Mouse (Mus musculus) retina, postnatal 1 day (tissue): ENCODE measurements around the gene Sbk2.

Source experiments
- DNase-seq: peaks from one replicate; pipeline ENCODE4 v3.0.0-alpha.2; 2012

The Sbk2 gene

DNA sequence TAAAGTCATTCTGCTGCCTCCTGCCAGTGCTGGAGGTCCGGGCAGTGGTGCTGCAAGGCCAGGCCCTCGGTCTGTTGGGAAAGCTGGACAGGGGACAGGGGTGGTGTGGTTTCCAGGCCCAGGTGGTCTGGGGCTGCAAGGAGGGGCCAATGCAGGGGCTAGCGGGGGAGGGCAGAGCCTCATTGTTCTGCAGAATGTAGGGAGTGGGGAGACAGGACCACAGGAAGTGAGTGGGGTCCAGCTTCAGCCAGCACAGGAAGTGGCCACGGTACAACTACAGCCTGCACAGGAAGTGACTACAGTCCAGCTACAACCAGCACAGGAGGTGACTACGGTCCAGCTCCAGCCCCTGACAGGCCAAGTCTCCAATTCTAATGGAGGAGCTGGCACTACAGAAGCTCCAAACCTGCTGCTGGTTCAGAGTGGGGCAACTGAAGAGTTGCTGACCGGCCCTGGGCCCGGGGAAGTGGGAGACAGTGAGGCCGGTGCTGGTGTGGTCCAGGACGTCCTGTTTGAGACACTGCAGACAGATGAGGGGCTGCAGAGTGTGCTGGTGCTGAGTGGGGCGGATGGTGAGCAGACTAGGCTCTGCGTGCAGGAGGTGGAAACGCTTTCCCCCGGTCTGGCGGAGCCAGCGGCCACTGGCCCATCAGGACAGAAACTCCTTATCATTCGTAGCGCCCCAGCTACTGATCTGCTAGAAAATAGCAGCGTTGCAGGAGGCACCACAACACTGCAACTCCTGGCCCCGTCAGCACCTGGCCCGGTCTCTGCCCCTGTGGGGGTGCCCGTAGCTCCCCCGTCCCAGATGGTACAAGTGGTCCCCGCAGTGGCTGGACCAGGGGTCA lies 43.0 kb downstream of the Sbk2 start:
- DNase-seq, result no peak

DNA sequence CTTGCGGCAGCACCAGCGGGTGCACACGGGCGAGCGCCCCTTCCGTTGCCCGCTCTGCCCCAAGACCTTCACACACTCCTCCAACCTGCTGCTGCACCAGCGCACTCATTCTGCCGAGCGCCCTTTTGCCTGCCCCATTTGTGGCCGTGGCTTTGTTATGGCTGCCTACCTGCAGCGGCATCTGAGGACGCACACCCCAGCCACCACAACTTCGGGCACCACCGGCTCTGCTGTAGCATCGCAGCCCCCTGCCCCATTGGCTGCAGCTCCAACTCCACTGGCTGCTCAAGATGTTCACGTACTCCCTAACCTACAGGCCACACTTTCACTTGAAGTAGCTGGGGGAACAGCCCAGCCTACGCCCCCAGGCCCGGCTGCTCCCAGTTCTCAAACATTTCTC lies 43.7 kb downstream of the Sbk2 start:
- DNase-seq, result no peak

DNA sequence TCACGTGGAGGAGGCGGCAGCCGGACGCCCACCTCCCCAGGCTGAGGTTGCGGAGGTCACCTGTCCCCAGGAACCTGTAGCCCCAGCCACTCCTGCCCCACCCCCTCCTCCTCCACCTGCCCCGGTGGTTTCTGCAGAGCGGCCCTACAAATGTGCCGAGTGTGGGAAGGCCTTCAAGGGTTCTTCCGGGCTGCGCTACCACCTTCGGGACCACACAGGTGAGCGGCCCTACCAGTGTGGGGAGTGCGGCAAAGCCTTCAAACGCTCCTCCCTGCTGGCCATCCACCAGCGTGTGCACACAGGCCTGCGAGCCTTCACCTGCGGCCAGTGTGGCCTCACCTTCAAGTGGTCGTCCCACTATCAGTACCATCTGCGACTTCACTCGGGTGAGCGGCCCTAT lies 44.2 kb downstream of the Sbk2 start:
- DNase-seq, result no peak

DNA sequence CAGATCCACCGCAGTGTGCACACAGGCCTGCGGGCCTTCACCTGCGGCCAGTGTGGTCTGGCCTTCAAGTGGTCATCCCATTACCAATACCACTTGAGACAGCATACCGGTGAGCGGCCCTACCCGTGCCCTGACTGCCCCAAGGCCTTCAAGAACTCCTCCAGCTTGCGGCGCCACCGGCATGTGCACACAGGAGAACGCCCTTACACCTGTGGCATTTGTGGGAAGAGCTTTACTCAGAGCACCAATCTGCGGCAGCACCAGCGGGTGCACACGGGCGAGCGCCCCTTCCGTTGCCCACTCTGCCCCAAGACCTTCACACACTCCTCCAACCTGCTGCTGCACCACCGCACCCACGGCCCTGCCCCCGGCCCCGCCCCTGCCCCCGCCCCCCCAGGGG lies 45.1 kb downstream of the Sbk2 start:
- no peak for DNase-seq

DNA sequence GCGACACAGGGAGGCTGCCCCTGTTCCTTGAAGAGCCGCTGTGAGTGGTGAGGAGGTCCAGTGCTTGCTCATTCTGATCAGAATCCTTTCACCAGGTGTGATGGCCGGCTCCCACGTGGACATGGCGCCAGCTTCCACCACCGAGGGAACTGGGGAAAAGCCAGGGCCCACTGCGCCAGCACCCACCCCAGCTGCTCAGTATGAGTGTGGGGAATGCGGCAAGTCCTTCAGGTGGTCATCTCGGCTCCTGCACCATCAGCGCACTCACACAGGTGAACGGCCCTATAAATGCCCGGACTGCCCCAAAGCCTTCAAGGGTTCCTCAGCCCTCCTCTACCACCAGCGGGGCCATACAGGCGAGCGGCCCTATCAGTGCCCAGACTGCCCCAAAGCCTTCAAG lies 45.5 kb downstream of the Sbk2 start:
- no peak for DNase-seq

DNA sequence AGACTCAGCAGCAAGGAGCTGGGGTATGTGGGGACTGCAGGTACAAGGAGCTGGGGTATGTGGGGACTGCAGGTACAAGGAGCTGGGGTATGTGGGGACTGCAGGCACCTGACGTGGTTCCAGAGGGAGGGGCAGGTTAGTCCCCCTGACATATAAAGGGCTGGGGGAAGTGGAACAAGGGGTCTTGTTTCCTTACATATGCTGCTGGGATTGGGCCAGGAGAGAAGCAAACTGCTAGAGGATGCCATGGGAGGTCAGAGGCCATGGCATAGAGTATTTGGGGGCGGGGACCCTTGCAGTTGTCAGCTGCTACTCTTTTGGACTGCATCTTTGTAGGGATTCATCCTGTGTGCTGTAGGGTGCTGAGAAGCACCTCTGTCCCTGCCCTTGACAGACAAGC lies 46.7 kb downstream of the Sbk2 start:
- no peak for DNase-seq

DNA sequence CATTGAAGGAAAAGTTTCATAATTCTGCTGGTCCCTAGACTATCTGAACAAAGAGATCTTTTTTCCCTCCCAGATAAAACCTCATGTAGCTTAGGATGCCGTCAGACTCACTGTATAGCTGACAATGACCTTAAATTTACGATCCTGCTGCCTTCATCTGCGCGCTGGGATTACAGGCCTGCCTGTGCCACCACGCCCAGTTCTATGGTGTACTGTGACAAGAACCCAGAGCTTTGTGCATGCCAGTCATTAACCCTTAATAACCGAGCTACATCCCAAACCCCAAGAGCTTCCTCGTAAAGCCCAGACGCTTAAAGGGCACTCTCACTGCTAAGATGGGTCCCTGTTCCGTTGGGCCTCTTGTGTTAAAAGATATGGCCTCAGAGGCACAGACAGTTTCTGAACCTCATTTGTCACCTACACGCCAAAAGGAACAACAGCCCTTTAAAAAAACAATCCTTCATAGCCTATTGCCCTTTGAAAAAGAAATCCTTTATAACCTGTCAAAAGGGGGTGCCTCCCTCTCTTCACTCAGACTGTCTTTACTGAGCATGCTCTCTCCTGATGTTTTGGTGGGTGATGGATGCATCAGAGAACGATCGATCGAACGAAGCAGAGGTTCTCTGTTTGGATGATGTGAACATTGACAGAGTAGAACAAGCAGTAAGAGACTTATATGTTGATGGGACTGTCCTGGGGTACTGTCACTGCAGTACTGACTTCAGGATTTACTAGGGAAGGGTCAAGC lies 48.4 kb downstream of the Sbk2 start:
- DNase-seq, result no peak

DNA sequence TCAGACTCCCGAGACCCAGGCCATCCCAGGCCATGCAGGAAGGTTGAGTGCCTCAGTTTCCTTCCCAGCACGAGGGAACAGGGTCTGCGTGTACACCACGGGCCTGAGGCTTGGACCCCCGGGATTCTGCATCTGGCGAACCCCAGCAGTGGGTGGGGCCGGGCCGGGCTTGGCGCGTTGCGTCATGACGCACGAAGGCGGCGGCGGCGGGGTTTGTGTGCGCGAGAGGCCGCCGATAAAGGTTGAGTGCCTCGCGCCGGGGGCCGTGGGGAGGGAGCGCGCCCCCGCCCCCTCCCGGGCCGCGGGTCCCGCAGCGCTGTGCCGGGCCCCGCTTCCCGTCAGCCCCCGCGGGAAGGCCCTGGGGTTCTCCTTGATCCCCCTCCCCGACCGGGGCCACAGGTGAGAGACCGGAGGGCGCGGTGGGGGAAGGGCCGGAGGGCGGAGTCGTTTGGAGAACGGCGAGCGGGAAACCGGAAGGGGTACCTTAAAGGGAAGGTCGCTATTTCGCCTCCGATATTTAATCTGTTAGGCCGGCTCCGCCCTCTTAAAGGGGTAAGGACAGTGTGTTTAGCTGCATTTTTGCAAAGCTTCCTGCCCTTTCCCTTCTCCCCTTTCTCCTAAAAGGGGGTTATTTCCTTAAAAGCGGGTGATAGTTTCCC lies 49.1 kb downstream of the Sbk2 start, which contains the start of gene Zfp628:
TSS of gene Zfp628 (plus strand) at position 211 of the 659 bp plus-strand sequence.
- peak; percentile 96 for DNase-seq

DNA sequence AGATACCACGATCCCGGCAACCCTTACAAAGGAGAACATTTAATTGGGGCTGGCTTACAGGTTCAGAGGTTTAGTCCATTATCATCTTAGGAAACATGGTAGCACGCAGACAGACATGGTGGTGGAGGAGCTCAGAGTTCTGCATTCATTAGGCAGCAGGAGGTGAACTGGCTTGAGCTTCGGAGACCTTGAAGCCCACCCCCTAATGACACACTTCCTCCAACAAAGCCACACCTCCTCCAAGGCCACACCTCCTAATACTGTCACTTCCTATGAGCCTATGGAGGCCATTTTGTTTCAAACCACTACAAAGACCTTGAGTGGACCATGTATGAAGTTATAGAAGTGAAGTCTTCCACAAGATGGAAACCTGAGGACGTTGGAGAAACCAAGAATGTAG lies 52.0 kb downstream of the Sbk2 start:
- DNase-seq, result peak; percentile 52

DNA sequence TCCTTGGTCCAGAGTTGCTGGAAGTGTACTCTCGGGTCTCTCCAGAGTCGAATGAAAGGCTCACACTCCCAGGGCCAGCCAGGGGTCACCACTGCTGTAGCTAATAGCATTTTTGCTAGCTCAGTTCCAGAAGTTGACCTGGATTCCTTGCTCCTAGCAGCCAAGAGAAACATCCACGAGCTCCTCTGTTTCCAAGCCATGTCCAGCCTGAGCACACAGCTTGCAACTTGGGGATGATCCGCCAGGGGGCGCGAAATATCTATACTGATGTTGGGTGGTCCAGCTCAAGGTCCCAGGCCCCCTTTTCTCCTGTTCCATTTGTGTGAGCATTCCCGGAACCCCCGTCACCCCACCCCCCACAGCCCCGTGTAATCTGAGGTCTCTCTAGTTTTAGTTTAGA lies 52.6 kb downstream of the Sbk2 start:
- peak; percentile 79 for DNase-seq

DNA sequence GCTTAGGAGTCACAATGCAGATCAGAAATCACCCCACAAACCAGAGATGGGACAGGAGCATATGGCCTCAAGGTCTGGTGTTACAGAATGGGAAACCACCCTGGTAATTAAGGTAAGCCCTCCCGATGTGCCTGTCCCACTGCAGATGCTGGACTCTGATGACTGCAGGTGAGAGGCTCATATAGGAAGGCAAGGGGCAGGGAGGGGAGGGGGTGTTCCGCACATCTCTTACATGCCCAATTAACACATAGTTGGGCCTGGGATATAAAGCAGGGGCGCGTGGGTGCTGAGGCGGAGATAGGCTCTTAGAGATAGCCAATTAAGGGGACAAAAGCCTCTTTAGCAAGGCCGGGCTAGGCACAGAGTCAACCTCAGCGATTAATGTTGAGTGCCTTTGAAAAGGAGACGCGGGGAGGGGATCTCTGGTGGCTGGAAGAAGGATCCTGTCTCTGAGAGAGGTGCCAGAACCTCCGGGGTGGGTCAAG lies 57.7 kb downstream of the Sbk2 start, which contains the start of gene Gm36210:
TSS of gene Gm36210 (minus strand) at position 51 of the 485 bp plus-strand sequence.
- peak; percentile 47 for DNase-seq

DNA sequence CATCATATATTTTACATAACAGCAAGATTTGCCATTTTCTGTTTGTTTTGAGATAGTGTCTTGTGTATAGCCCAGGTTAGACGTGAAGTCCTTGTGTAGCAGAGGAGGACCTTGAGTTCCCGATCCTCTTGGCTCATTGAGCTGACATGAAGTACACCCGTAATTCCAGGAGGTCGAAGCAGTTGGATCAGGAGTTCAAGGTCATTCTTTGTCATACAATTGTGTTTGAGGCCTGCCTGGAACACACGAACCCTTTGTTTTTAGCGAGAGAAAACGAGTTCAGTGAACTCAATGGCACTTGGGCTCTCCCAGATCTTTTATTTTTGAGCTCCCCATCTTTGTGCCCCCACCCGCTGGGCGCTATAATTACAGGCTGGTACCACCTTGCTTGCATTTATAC lies 61.8 kb downstream of the Sbk2 start:
- DNase-seq, result no peak

DNA sequence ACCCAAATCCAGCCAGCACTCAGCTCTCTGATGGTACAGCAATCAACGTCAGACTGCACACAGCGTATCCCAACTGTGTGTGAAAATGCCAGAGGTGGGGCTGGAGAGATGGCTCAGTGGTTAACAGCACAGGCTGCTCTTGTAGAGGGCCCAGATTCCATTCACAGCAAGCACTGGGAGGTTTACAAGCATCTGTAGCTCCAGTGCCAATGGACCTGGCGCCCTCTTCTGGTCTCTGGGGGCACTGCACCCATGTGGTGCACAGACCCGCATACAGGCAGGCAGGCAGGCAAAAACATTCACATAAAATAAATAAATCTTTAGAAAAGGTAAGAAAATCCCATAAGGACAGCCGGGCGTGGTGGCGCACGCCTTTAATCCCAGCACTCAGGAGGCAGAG lies 63.0 kb downstream of the Sbk2 start:
- DNase-seq, result peak; percentile 55

DNA sequence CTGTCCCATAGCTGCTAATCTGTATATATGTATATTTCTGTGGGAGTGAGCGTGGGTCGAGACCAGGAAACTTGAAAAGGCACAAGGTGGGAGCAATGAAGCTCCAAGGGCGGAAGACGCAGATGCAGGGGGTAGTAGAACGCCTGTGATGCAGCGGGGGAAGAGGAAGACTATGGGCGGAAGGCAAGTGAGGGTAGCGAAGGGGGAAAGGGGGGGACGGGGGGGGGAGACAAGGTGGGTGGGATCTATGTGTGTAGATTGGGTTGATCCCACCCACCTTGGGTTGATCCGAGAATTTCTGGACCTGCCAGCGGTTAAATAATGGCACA lies 63.7 kb downstream of the Sbk2 start:
- no peak for DNase-seq

DNA sequence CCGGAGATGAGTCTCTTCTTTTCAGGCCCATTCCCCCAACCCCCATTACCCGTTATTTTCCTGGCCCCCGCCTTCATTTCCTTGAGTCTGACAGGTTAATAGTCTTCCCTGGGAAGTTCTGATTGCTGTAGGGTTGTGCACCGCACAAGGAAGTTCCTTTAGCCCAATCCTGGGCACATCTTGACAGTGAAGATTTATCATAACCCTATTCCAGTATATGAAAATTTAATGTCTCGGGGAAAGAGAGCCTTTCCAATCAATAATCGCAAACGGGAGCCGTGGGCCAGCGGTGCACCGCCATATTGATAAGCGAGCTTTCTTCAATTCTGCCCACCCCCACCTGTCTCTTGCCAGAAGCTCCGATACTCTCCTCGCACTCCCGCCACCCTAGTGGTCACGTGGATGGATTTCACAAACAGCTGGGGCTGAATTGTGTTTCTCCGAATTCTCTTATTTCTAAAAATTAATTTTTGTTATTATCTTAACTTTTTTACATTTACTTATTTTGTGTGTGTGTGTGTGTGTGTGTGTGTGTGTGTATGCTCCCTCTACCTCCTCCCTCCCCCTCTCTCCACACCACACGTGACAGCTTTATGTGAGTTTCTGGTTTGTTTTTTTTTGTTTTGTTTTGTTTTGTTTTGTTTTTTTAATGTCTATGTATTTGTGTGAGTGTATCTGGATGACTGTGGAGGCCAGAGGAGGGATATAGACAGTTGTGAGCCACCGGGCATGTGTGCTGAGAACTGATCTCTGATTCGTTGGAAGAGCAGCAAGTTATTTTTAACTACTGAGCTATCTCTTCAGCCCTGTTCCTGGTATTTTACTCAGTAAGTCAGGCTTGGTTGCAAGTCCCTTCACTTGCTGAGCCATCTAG lies 64.3 kb downstream of the Sbk2 start:
- peak; percentile 46 for DNase-seq

DNA sequence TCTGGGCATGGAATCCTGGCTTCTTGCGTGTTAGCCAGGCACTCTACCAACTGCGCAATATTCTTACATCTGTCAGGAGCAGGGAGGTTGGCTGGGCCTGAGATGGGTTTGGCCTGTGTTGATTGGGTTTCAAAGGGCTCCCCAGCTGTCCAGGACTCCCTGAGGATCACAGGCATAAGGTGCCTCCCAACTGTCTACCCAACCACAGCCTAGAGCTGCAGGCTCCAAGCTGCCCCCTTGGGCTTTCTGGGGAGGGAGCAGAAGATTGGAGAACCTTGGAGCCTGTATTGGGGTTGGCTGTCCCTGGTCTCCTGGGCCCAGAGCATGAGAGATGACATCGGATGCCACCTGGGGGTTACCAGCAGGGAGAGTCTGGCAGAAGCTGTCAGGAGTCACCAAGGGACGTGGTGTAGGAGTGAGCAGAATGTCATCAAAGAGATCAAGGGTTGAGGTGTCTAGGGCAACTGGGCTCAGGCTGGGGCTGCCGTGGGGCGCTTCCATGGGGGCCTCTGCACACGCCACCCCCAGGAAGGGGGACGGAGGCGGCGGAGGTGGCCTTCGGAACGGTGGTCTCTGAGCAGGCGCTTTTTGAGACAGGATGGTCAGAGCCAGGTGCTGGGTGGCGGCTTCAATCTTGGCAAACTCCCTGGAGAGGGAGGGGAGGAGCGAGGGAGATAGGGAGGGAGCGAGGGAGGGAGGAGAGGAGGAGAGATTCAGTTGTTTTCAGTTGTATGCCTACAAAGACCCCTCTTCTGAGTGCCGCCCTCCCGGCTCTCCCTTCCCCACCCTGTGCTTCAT lies 65.2 kb downstream of the Sbk2 start:
- DNase-seq, result peak; percentile 34

DNA sequence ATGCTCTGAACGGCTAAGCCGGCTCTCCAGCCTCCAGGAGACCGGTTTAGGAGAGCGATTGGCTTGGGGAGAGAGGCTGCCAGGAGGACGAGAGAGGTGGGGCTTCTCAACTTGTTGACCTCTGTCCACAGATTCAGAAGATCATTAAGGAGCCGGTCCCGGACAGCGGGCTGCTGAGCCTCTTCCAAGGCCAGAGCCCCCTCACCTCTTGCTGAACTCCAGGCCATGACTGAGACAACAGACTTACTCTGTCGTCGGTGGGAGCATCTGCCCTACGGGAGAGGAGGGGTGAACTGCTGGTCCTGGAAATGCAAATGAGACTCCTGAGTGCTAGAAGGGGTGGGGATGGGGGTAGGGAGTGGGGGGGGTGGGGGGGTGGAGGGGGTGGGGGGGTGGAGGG lies 69.0 kb downstream of the Sbk2 start:
- DNase-seq, result no peak
